Mouse (Mus musculus): ENCODE results near the gene Npas4. TPM values are rescaled to one million over a fixed set of nuclear protein-coding genes. Genes with fewer than 3 reads are reported as not detected.
A peak's percentile ranks its signal among the peaks of the same experiment; 100 is the strongest.
"Not testable (repeated sequence)": the region's sequence is repeated elsewhere in the genome, so short reads cannot be mapped to it uniquely, and the experiment has no call there.

Gene Npas4
- polyA plus RNA-seq, 1 experiment = 0.02 TPM

DNA sequence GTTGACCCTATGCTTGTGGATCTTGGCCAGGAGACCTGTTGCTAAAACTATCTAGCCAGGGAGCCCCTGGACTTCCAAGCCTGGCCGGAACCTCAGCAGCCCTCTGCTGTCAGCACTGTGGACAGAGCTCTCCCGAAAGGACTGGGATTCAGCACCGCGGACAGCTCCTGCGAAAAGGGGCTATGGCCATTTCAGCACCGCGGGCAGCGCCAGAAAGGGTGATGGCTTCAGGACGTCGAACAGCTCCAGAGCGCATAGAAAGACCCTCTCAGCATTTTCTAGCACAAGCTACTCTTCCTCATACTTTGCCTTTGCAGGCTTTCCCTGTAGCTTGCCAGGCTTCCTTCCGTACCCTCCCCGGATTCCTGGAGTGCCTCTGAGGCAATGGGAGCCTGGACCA lies 1.1 kb downstream of the Npas4 start:
- no peaks in the 10 kb centered on the region for H3K27me3 ChIP-seq (ENCODE audit: control insufficient read depth, insufficient read depth, insufficient read length)

DNA sequence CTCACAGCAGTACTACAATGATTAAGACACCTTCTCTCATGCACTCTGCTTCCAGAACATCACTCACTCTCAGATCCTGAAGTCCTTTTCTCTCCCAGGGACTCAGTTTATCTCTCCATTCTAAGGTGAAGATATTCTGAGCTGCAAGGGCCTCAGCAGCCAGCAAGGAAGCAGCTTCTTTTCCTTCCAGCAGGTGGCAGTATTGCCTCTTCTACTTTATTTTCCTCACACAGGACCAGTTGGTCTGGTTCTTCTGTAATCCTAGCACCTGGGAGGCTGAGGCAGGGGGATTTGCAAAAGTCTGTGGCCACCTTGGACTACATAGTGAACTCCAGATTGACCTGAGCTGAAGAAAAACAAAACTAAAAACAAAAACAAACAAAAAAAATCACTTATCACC lies 8.3 kb downstream of the Npas4 start:
- Histone ChIP-seq H3ac (ENCODE audit: control insufficient read depth, insufficient read length) (no peak overlapping the region), H3K27me3 (ENCODE audit: control insufficient read depth, insufficient read depth, insufficient read length) (no peaks in the 10 kb centered on the region), H3K4me3 (no peak overlapping the region), H3K36me3 (ENCODE audit: control insufficient read depth, insufficient read depth) (no peaks in the 10 kb centered on the region), H3K79me2 (ENCODE audit: control insufficient read depth, insufficient read depth) (no peaks in the 10 kb centered on the region), H3K4me2 (ENCODE audit: low read depth) (no peak overlapping the region)
- TF ChIP-seq TCF3 (IDR thresholded peaks at IDR 0.05; ENCODE audit: insufficient read length, low read depth) (no peak), SRF (IDR thresholded peaks at IDR 0.05; ENCODE audit: control insufficient read depth, insufficient read length, low read depth) (no peak), MYOD1 (IDR thresholded peaks at IDR 0.05; ENCODE audit: control insufficient read depth in 1 of 3, insufficient read length in 2 of 3, low read depth in 2 of 3) (no peak)

More for the DNA sequence above, 1.1 kb downstream of the Npas4 start:
- no peak overlapping the region for H3K4me3 ChIP-seq
- no peaks in the 10 kb centered on the region for H3K79me2 ChIP-seq (ENCODE audit: control insufficient read depth, insufficient read depth)
- TF ChIP-seq TCF3 (IDR thresholded peaks at IDR 0.05; ENCODE audit: insufficient read length, low read depth) (peak; percentile 59), SRF (IDR thresholded peaks at IDR 0.05; ENCODE audit: control insufficient read depth, insufficient read length, low read depth) (no peak), REST (IDR thresholded peaks at IDR 0.05; ENCODE audit: insufficient read depth, insufficient read length) (peak; percentile 98), E2F4 (IDR thresholded peaks at IDR 0.05; ENCODE audit: insufficient read depth) (peak; percentile 54), MYOD1 (IDR thresholded peaks at IDR 0.05; ENCODE audit: control insufficient read depth in 1 of 3, insufficient read length in 2 of 3, low read depth in 2 of 3) (peak in 1 of 3 experiments; percentile 9), TCF12 (IDR thresholded peaks at IDR 0.05; ENCODE audit: insufficient read depth, poor library complexity, severe bottlenecking) (no peak), USF1 (IDR thresholded peaks at IDR 0.05; ENCODE audit: low read depth) (peak; percentile 11), MYOG (IDR thresholded peaks at IDR 0.05; ENCODE audit: control insufficient read depth in 1 of 3, insufficient read depth in 1 of 3, insufficient read length in 2 of 3, low read depth in 2 of 3) (peak in 1 of 3 experiments; percentile 51), POLR2A (IDR thresholded peaks at IDR 0.05; ENCODE audit: insufficient read length, low read depth) (no peak), CEBPB (IDR thresholded peaks at IDR 0.05; ENCODE audit: insufficient read depth, poor library complexity, severe bottlenecking) (0 out of 2 replicates have a peak, but pooled peaks have one; percentile 16), MAX (IDR thresholded peaks at IDR 0.05; ENCODE audit: low read depth) (peak; percentile 97), POLR2AphosphoS2 (IDR thresholded peaks at IDR 0.05; ENCODE audit: insufficient read length, low read depth) (no peak)
- H3K4me2 ChIP-seq (ENCODE audit: low read depth) = no peak overlapping the region
- H3K36me3 ChIP-seq (ENCODE audit: control insufficient read depth, insufficient read depth) = no peaks in the 10 kb centered on the region
- no peak overlapping the region for H3ac ChIP-seq (ENCODE audit: control insufficient read depth, insufficient read length)

GRCm38 (mm10) chr19:4968236-4968635 lies 21.9 kb downstream of the Npas4 start:
- Histone ChIP-seq H3ac (ENCODE audit: control insufficient read depth, insufficient read length) (no peak overlapping the region), H3K4me3 (no peak overlapping the region), H3K4me2 (ENCODE audit: low read depth) (no peak overlapping the region), H3K79me2 (ENCODE audit: control insufficient read depth, insufficient read depth) (no peaks in the 10 kb centered on the region), H3K27me3 (ENCODE audit: control insufficient read depth, insufficient read depth, insufficient read length) (no peaks in the 10 kb centered on the region), H3K36me3 (ENCODE audit: control insufficient read depth, insufficient read depth) (peaks cover 6% of the 10 kb centered on the region)
- TF ChIP-seq MAX (IDR thresholded peaks at IDR 0.05; ENCODE audit: low read depth) = no peak
- no peak for TF ChIP-seq MYOG (IDR thresholded peaks at IDR 0.05; ENCODE audit: control insufficient read depth in 1 of 3, insufficient read depth in 1 of 3, insufficient read length in 2 of 3, low read depth in 2 of 3)
- no peak for TF ChIP-seq E2F4 (IDR thresholded peaks at IDR 0.05; ENCODE audit: insufficient read depth)
- no peak for TF ChIP-seq USF1 (IDR thresholded peaks at IDR 0.05; ENCODE audit: low read depth)
- no peak for TF ChIP-seq POLR2A (IDR thresholded peaks at IDR 0.05; ENCODE audit: insufficient read length, low read depth)
- no peak for TF ChIP-seq MYOD1 (IDR thresholded peaks at IDR 0.05; ENCODE audit: control insufficient read depth in 1 of 3, insufficient read length in 2 of 3, low read depth in 2 of 3)
- TF ChIP-seq REST (IDR thresholded peaks at IDR 0.05; ENCODE audit: insufficient read depth, insufficient read length) = no peak
- no peak for TF ChIP-seq TCF12 (IDR thresholded peaks at IDR 0.05; ENCODE audit: insufficient read depth, poor library complexity, severe bottlenecking)
- TF ChIP-seq CEBPB (IDR thresholded peaks at IDR 0.05; ENCODE audit: insufficient read depth, poor library complexity, severe bottlenecking) = no peak
- no peak for TF ChIP-seq POLR2AphosphoS2 (IDR thresholded peaks at IDR 0.05; ENCODE audit: insufficient read length, low read depth)

DNA sequence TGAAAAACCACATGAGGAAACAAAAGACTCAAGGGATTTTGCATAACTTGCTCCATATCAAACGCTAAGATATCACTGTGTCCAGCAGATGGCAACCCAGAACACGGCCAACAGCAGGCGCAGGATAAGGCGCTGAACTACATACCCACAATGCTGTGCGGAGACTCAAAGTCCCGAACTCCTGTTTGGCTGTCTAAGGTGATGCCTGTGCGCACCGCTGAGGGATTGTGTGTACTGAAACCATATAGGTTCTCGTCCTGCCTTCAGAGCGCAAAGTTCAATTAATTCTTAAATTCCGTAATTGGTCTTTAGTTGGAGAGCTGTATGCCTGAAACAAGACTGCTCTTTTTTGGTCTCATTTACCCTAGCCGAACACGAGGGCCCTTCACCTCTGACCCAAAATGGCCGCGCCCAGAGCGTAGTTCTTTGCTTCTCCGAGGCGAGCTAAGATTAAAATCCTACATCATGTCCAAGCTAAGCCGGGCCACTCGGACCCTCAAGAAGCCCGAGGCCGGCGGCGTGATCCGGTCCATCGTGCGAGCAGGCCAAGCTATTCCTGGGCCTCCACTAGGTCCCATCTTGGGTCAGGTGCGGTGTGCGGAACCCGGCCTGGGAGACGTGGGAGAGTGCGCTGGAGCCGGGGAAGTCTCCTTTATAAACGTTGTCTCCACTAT lies 28.1 kb downstream of the Npas4 start, which contains the start of gene Mrpl11:
TSS of gene Mrpl11 (plus strand) at position 220 of the 674 bp plus-strand sequence.
- Histone ChIP-seq H3K27me3 (ENCODE audit: control insufficient read depth, insufficient read depth, insufficient read length) (no peaks in the 10 kb centered on the region), H3ac (ENCODE audit: control insufficient read depth, insufficient read length) (peak within 1 kb of the TSS; percentile 21), H3K79me2 (ENCODE audit: control insufficient read depth, insufficient read depth) (peaks cover 5% of the 10 kb centered on the region), H3K36me3 (ENCODE audit: control insufficient read depth, insufficient read depth) (peaks cover 6% of the 10 kb centered on the region), H3K4me3 (peak within 1 kb of the TSS; percentile 79), H3K4me2 (ENCODE audit: low read depth) (peak within 1 kb of the TSS; percentile 83)
- peak; percentile 99 for TF ChIP-seq MAX (IDR thresholded peaks at IDR 0.05; ENCODE audit: low read depth)
- no peak for TF ChIP-seq CEBPB (IDR thresholded peaks at IDR 0.05; ENCODE audit: insufficient read depth, poor library complexity, severe bottlenecking)
- no peak for TF ChIP-seq POLR2A (IDR thresholded peaks at IDR 0.05; ENCODE audit: insufficient read length, low read depth)
- TF ChIP-seq SRF (IDR thresholded peaks at IDR 0.05; ENCODE audit: control insufficient read depth, insufficient read length, low read depth) = peak; percentile 62

GRCm38 (mm10) chr19:4948641-4949040 lies 41.5 kb downstream of the Npas4 start:
- not testable (repeated sequence) for H3K27me3 ChIP-seq (ENCODE audit: control insufficient read depth, insufficient read depth, insufficient read length); H3ac ChIP-seq (ENCODE audit: control insufficient read depth, insufficient read length)

More at GRCm38 (mm10) chr19:4948641-4949040, 41.5 kb downstream of the Npas4 start:
- H3K36me3 ChIP-seq (ENCODE audit: control insufficient read depth, insufficient read depth); H3K79me2 ChIP-seq (ENCODE audit: control insufficient read depth, insufficient read depth); H3K4me2 ChIP-seq (ENCODE audit: low read depth); H3K4me3 ChIP-seq: not testable (repeated sequence)

Measured in myocyte (in vitro differentiated cells).